Comparison of ENCODE assay signal across 8 mouse cellular contexts in the genomic region with DNA sequence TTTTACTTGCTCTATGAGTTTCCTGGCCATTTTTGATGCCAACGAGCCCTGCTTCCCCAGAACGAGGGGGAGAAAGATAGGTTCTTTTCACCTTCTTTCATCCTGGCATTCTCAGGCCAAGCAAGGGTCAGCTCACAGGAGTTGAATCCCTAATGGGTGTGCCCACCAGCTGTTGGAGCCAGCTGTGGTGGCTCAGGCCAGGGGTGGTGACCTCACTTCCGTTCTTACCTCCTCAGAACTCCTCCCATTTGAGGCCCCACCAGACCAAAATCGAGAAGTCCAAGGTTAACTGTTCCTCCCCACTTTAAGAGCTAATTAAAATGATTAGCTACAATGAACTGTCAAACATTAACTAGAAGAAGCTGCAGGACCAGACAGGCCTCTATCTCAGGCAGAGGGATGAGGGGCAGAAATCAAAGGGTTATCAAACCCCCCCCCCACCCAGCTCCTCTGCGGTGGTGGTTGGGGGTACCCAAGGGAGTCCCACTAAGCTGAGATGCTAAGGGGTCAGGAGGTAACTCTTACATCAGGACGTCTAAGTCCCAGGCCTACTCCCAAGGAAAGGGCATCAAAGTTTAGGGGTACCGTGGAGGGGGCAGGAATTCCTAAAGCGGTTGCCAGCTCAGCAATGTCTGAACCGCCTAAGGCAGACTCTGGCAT. TPM values are rescaled to one million over a fixed set of nuclear protein-coding genes. Genes with fewer than 3 reads are reported as not detected.
A peak's percentile ranks its signal among the peaks of the same experiment; 100 is the strongest.
DNase-seq lines count a peak whose midpoint lies in the region; ATAC-seq and TF ChIP-seq lines count a peak whose summit lies in the region.

No protein-coding gene starts in this region.

- peak; percentile 8 for DNase-seq in hindbrain, embryonic 10.5 days (ENCODE audit: low spot score)
- DNase-seq in liver, embryonic 14.5 days (ENCODE audit: low read depth in 3 of 3, low spot score in 3 of 3), result peak in 1 of 3 experiments; percentile 34
- no peak for DNase-seq in layer of hippocampus, postnatal 10 days (ENCODE audit: low spot score in 2 of 2)
- DNase-seq in urinary bladder, postnatal 36 days (ENCODE audit: low spot score in 2 of 2), result no peak

- peaks cover 35% of the 10 kb centered on the region for H3K27me3 ChIP-seq in erythroblast, embryonic 14.5 days (ENCODE audit: control insufficient read depth)
- peaks cover 17% of the 10 kb centered on the region for H3K27me3 ChIP-seq in embryonic facial prominence, embryonic 12.5 days
- peaks cover 64% of the 10 kb centered on the region for H3K27me3 ChIP-seq in hindbrain, embryonic 10.5 days (ENCODE audit: insufficient read depth, poor library complexity, severe bottlenecking)
- no peaks in the 10 kb centered on the region for H3K27me3 ChIP-seq in liver, embryonic 14.5 days (ENCODE audit: control insufficient read depth, insufficient read depth, low read length)
- H3K27me3 ChIP-seq in stomach, embryonic 15.5 days (replicated peaks), result no peaks in the 10 kb centered on the region

- peak overlapping the region; percentile 72 for H3K4me3 ChIP-seq in erythroblast, embryonic 14.5 days (replicated peaks)
- H3K4me3 ChIP-seq in embryonic facial prominence, embryonic 12.5 days, result peak overlapping the region; percentile 46
- H3K4me3 ChIP-seq in hindbrain, embryonic 10.5 days, result peak overlapping the region; percentile 50
- peak overlapping the region; percentile 63 to 67 for H3K4me3 ChIP-seq in liver, embryonic 14.5 days (ENCODE audit: insufficient read depth in 1 of 2, low read depth in 2 of 2, low read length in 2 of 2)
- peak overlapping the region; percentile 59 for H3K4me3 ChIP-seq in stomach, embryonic 15.5 days (replicated peaks)

- H3K4me2 ChIP-seq in embryonic facial prominence, embryonic 12.5 days (replicated peaks), result peak overlapping the region; percentile 50
- peak overlapping the region; percentile 73 for H3K4me2 ChIP-seq in liver, embryonic 14.5 days (ENCODE audit: low read depth)
- peak overlapping the region; percentile 62 for H3K4me2 ChIP-seq in stomach, embryonic 15.5 days

- no peaks in the 10 kb centered on the region for H3K36me3 ChIP-seq in erythroblast, embryonic 14.5 days (ENCODE audit: control insufficient read depth)
- H3K36me3 ChIP-seq in embryonic facial prominence, embryonic 12.5 days, result no peaks in the 10 kb centered on the region
- H3K36me3 ChIP-seq in hindbrain, embryonic 10.5 days, result no peaks in the 10 kb centered on the region
- no peaks in the 10 kb centered on the region for H3K36me3 ChIP-seq in liver, embryonic 14.5 days (replicated peaks; ENCODE audit: control insufficient read depth, insufficient read depth, low read depth)
- no peaks in the 10 kb centered on the region for H3K36me3 ChIP-seq in stomach, embryonic 15.5 days

- H3K27ac ChIP-seq in embryonic facial prominence, embryonic 12.5 days, result no peak overlapping the region
- no peak overlapping the region for H3K27ac ChIP-seq in hindbrain, embryonic 10.5 days
- H3K27ac ChIP-seq in liver, embryonic 14.5 days, result no peak overlapping the region
- peak overlapping the region; percentile 84; the same call in 1 of the 2 replicates for H3K27ac ChIP-seq in stomach, embryonic 15.5 days

- WGBS in embryonic facial prominence, embryonic 12.5 days, result 29% methylated on average over 9 of the region's 9 CpGs
- WGBS in hindbrain, embryonic 10.5 days, result 36% methylated on average over 9 of the region's 9 CpGs
- WGBS in liver, embryonic 14.5 days (ENCODE audit: insufficient replicate concordance), result 13% methylated on average over 9 of the region's 9 CpGs
- WGBS in stomach, embryonic 15.5 days, result 30% methylated on average over 9 of the region's 9 CpGs

- H3K9ac ChIP-seq in embryonic facial prominence, embryonic 12.5 days, result no peak overlapping the region
- peak overlapping the region; percentile 61 for H3K9ac ChIP-seq in liver, embryonic 14.5 days (replicated peaks)
- no peak overlapping the region for H3K9ac ChIP-seq in stomach, embryonic 15.5 days

- no peak for TF ChIP-seq CTCF in liver, embryonic 14.5 days (IDR thresholded peaks at IDR 0.05; ENCODE audit: low read depth)

- no peak for TF ChIP-seq EP300 in liver, embryonic 14.5 days (IDR thresholded peaks at IDR 0.05; ENCODE audit: low read depth)

- H3K9me3 ChIP-seq in erythroblast, embryonic 14.5 days (ENCODE audit: control insufficient read depth, low read length), result peaks cover 9% of the 10 kb centered on the region
- H3K9me3 ChIP-seq in embryonic facial prominence, embryonic 12.5 days, result no peaks in the 10 kb centered on the region
- H3K9me3 ChIP-seq in hindbrain, embryonic 10.5 days, result no peaks in the 10 kb centered on the region; the same call in 1 of the 2 replicates
- no peaks in the 10 kb centered on the region for H3K9me3 ChIP-seq in liver, embryonic 14.5 days (ENCODE audit: control insufficient read depth, low read length)
- H3K9me3 ChIP-seq in stomach, embryonic 15.5 days, result no peaks in the 10 kb centered on the region

- H3K4me1 ChIP-seq in erythroblast, embryonic 14.5 days (ENCODE audit: control insufficient read depth), result peaks cover 25% of the 10 kb centered on the region
- H3K4me1 ChIP-seq in embryonic facial prominence, embryonic 12.5 days, result no peaks in the 10 kb centered on the region
- H3K4me1 ChIP-seq in hindbrain, embryonic 10.5 days (replicated peaks), result peaks cover 24% of the 10 kb centered on the region; the same call in 1 of the 2 replicates
- peaks cover 0 to 9% of the 10 kb centered on the region in 2 experiments; a peak in 3 of 4 replicates for H3K4me1 ChIP-seq in liver, embryonic 14.5 days (replicated peaks; ENCODE audit: control insufficient read depth in 2 of 2, insufficient read depth in 2 of 2, low read length in 1 of 2)
- H3K4me1 ChIP-seq in stomach, embryonic 15.5 days, result no peaks in the 10 kb centered on the region

- ATAC-seq in erythroblast, adult 5-6 weeks (replicated peaks; ENCODE audit: low FRiP score, poor library complexity, severe bottlenecking), result no peak
- ATAC-seq in embryonic facial prominence, embryonic 12.5 days (ENCODE audit: insufficient number of reproducible peaks, insufficient read depth, low FRiP score, low TSS enrichment), result no peak
- ATAC-seq in liver, embryonic 14.5 days (ENCODE audit: insufficient read depth), result no peak
- ATAC-seq in stomach, embryonic 15.5 days (ENCODE audit: insufficient read depth, low FRiP score, low read depth), result no peak

RNA-seq across cellular contexts. Expression of a gene that starts 10.6 kb away (rescaled TPM):
- polyA plus RNA-seq in erythroblast, embryonic 14.5 days (2012), result 0.06 and 0.09 TPM in 2 replicates
- 24.5 and 26.5 TPM in 2 replicates for total RNA-seq in erythroblast, adult 5-6 weeks (2015; ENCODE audit: low replicate concordance)
- 2.9 and 6.3 TPM in 2 replicates for total RNA-seq in erythroblast, adult 5-6 weeks (2017; ENCODE audit: low replicate concordance)
- 3.2 and 4.0 TPM in 2 replicates for polyA plus RNA-seq in embryonic facial prominence, embryonic 12.5 days (2016; fragmentation: Nextera tagmentation; extraction: Ambion mirVana)
- polyA plus RNA-seq in hindbrain, embryonic 10.5 days (2016; fragmentation: Nextera tagmentation; extraction: Ambion mirVana), result 2.6 and 2.8 TPM in 2 replicates
- polyA plus RNA-seq in liver, embryonic 14.5 days (2012; rRNA removed), result 3.5 and 3.8 TPM in 2 replicates
- 2.5 and 2.6 TPM in 2 replicates for polyA plus RNA-seq in liver, embryonic 14.5 days (2014; fragmentation: Nextera tagmentation; extraction: Ambion mirVana)
- 9.2 and 10.6 TPM in 2 replicates for polyA plus RNA-seq in stomach, embryonic 15.5 days (2015; fragmentation: Nextera tagmentation; extraction: Ambion mirVana)
- 1 to 10 TPM; 1.0 TPM for total RNA-seq in layer of hippocampus, postnatal 10 days (2021)
